Mouse (Mus musculus) ES-Bruce4 (cell line): ENCODE data around the gene Abcb7.

Experiments used
- CTCF ChIP-seq: IDR thresholded peaks from one replicate; pipeline ENCODE4 v1.8.1; 2011; ENCODE audit warnings: low read depth, low read length
- EP300 ChIP-seq: IDR thresholded peaks from 2 replicates; pipeline ENCODE4 v1.6.1; 2011; ENCODE audit warnings: low read depth, low read length; ENCODE audit not compliant: insufficient read depth
- POLR2A ChIP-seq: IDR thresholded peaks from one replicate; pipeline ENCODE4 v1.8.1; 2011; ENCODE audit warnings: low read length; ENCODE audit not compliant: insufficient read depth

GRCm38 (mm10) chrX:104256561-104256960 is 157.1 kb downstream of the Abcb7 start:
- TF ChIP-seq EP300 (no peak), CTCF (no peak), POLR2A (no peak)
